Mouse (Mus musculus) heart, postnatal 25 days (tissue): Measurements from ENCODE around the gene Itga9. TPM values are rescaled to one million over a fixed set of nuclear protein-coding genes. Genes with fewer than 3 reads are reported as not detected.

Experiments
- DNase-seq: peaks from one replicate; pipeline ENCODE4 v3.0.0; 2022; ENCODE audit warnings: low spot score
- intact Hi-C: fragments of 180-260 bp; cut with DNase I; formaldehyde crosslinking; loops from one replicate; pipeline ENCODE4 v1.15.1; 2025
- total RNA-seq, 2 experiments: library from RNA; stranded (reverse); gene quantifications; 2 replicates each; pipeline ENCODE4 v1.2.3; 2021

Itga9 gene
- total RNA-seq, 2 experiments from 2014 or later = 65.5 to 72.7 TPM

- no peak for DNase-seq
- intact Hi-C loops = no loop called here
These were observed 342.6 kb downstream of the Itga9 start for GRCm38 (mm10) chr9:118949124-118949523.

GRCm38 (mm10) chr9:118949654-118950053 is 343.2 kb downstream of the Itga9 start:
- intact Hi-C loops = no loop called here
- DNase-seq = no peak

- DNase-seq = no peak
- intact Hi-C loops = no loop called here
These were observed 343.6 kb downstream of the Itga9 start for GRCm38 (mm10) chr9:118950061-118950460.

Other genes with a start within 250 kb of the Itga9 start
- not detected for gene Eomes, start 128.5 kb upstream of the Itga9 start, total RNA-seq
- 100 to 1,000 TPM; 257 to 283 TPM for gene Golga4, start 100.4 kb upstream of the Itga9 start, total RNA-seq